Mouse (Mus musculus): ENCODE measurements around the gene Gpr156. TPM values are rescaled to one million over a fixed set of nuclear protein-coding genes. Genes with fewer than 3 reads are reported as not detected.
A peak's percentile ranks its signal among the peaks of the same experiment; 100 is the strongest.
"Not testable (repeated sequence)": the region's sequence is repeated elsewhere in the genome, so short reads cannot be mapped to it uniquely, and the experiment has no call there.

The Gpr156 gene
- polyA plus RNA-seq, 1 experiment, result 0.75 TPM

DNA sequence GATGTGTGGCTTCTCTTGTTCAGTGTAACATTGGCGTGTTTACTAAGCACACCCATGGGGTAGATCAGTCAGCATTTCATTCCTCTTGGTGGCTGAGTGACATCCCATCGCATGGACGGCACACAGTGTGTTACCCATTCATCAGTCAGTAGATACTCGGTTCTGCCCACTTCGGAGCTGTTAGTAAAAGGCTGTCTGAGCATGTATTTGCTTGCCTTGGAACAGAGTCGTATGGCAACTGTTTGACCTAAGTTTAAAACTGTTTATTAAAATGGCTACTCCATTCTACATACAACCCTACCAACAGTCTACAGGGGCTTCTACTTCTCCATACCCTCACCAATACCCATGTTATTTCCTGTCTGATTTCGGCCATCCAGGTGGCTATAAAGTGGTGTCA lies 50.6 kb downstream of the Gpr156 start:
- Histone ChIP-seq H3K4me3 (ENCODE audit: insufficient read depth, low read length) (no peak overlapping the region), H3K27ac (ENCODE audit: insufficient read depth, low read length) (no peak overlapping the region), H3K4me1 (ENCODE audit: control insufficient read depth, insufficient read depth, low read length) (no peaks in the 10 kb centered on the region)
- TF ChIP-seq CTCF (IDR thresholded peaks at IDR 0.05; ENCODE audit: extremely low read depth, insufficient read depth, low read length) (no peak), POLR2A (IDR thresholded peaks at IDR 0.05; ENCODE audit: extremely low read depth, insufficient read depth, low read length) (no peak)

DNA sequence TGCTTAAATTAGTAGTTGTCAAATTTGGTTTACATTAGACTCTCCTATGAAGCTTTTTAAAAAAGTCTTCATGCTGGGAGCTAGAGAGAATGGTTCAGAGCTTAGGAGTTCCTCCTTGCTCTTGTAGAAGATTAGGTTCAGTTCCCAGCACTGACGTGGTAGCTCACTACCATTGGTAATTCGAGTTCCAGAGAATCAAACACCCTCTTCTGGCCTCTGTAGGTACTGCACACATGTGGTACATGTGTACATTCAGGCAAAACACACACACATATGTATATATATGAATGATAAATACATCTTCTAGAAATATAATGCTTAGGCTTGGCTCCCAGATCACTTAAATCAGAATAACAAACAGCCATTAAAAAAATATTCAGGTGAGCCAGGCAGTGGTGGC lies 51.1 kb downstream of the Gpr156 start:
- Histone ChIP-seq H3K4me3 (ENCODE audit: insufficient read depth, low read length) (no peak overlapping the region), H3K27ac (ENCODE audit: insufficient read depth, low read length) (no peak overlapping the region), H3K4me1 (ENCODE audit: control insufficient read depth, insufficient read depth, low read length) (no peaks in the 10 kb centered on the region)
- TF ChIP-seq CTCF (IDR thresholded peaks at IDR 0.05; ENCODE audit: extremely low read depth, insufficient read depth, low read length) (no peak), POLR2A (IDR thresholded peaks at IDR 0.05; ENCODE audit: extremely low read depth, insufficient read depth, low read length) (no peak)

DNA sequence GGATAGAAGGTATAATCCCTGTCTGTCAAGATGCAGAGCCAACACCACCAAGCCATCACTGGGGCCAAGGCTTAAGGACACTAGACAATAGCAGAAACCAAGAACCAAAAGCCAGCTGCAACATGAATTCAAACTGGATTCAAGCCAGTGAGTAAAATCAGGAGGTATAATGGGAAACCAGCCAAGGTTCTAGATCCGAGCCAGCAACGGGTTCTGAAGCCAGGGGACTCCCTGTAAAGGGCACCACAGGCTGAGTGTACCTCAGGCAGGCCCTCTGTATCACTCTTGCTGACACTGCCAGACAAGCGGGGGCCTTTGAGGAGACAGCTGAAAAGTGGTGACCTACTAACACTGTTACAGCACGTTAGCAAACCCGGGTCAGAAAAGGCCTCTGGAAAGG lies 55.2 kb downstream of the Gpr156 start:
- H3K4me1 ChIP-seq (ENCODE audit: control insufficient read depth, insufficient read depth, low read length), result peaks cover 6% of the 10 kb centered on the region
- TF ChIP-seq POLR2A (IDR thresholded peaks at IDR 0.05; ENCODE audit: extremely low read depth, insufficient read depth, low read length) (no peak), CTCF (IDR thresholded peaks at IDR 0.05; ENCODE audit: extremely low read depth, insufficient read depth, low read length) (no peak)
- no peak overlapping the region for H3K27ac ChIP-seq (ENCODE audit: insufficient read depth, low read length)
- H3K4me3 ChIP-seq (ENCODE audit: insufficient read depth, low read length), result no peak overlapping the region

DNA sequence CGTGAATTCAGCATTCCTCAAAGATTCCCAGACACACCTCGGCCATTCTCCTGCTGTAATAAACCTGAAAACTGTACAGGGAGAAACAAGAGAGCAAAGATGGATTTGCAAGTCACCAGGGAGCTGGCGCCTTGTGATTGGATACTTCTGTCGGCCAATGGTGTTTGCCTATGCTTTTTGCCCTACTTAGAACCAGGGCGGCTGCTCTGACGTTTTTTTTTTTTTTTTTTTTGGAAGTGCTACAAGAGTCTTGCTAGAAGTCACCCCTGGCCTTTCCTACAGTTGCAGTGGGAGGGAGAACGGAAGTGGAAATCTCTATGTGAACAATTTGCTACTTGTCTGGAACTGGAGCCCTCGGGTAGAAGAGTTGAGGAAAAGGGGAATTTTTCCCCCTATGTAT lies 56.1 kb downstream of the Gpr156 start:
- TF ChIP-seq POLR2A (IDR thresholded peaks at IDR 0.05; ENCODE audit: extremely low read depth, insufficient read depth, low read length) (no peak), CTCF (IDR thresholded peaks at IDR 0.05; ENCODE audit: extremely low read depth, insufficient read depth, low read length) (no peak)
- H3K27ac ChIP-seq (ENCODE audit: insufficient read depth, low read length), result no peak overlapping the region
- H3K4me1 ChIP-seq (ENCODE audit: control insufficient read depth, insufficient read depth, low read length), result peaks cover 6% of the 10 kb centered on the region
- no peak overlapping the region for H3K4me3 ChIP-seq (ENCODE audit: insufficient read depth, low read length)

DNA sequence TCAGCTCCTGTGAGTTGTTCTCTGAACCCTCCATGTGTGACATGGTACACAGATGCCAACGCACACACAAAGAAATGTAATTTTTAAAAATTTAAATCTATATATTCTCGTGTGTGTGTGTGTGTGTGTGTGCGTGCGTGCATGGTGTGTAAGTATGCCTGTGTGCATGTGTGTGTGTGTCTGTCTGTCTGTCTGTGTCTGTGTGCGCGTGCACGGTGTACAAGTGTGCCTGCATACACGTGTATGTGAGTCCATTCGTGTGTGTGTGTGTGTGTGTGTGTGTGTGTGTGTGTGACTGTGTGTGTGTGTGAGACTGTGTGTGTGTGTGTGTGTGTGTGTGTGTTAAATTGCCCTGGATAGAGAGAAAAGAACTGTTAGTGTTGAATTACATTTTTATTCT lies 56.9 kb downstream of the Gpr156 start:
- not testable (repeated sequence) for H3K4me3 ChIP-seq (ENCODE audit: insufficient read depth, low read length); H3K4me1 ChIP-seq (ENCODE audit: control insufficient read depth, insufficient read depth, low read length); H3K27ac ChIP-seq (ENCODE audit: insufficient read depth, low read length)

DNA sequence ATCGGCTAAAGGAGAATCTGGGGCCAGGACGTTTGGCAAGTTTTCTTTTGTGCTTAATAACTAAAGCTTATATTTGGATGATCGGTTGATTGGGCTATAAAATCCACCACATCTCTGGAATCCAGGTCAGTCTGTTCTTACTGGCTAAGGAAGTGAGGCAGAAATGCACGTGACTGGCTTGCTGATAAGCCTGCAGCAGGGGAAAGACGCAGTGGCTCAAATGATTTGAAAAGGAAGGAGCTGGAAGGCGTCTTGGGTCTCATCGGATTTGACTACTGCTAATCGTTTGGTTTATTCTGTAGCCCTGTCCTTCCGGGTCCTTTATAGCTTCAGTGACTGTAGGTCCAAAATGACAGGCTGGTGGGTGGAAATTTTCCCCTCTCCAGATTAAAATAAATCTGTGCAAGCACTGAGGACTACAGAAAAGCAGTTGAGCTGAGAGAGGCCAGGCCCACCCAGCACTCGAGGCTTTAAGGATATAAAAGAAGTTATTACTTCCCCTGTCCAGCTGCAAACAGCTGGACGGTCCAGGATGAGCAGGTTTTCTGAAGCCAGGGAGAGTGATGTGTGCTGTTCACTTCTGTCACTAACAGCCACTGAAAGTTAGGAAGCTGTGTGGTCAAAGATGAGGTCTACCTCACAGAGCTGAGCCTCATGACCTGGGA lies 57.7 kb downstream of the Gpr156 start:
- Histone ChIP-seq H3K27ac (ENCODE audit: insufficient read depth, low read length) (peak overlapping the region; percentile 20; the same call in 1 of the 2 replicates), H3K4me1 (ENCODE audit: control insufficient read depth, insufficient read depth, low read length) (peaks cover 6% of the 10 kb centered on the region), H3K4me3 (ENCODE audit: insufficient read depth, low read length) (no peak overlapping the region)
- no peak for TF ChIP-seq CTCF (IDR thresholded peaks at IDR 0.05; ENCODE audit: extremely low read depth, insufficient read depth, low read length)
- TF ChIP-seq POLR2A (IDR thresholded peaks at IDR 0.05; ENCODE audit: extremely low read depth, insufficient read depth, low read length), result 0 out of 2 replicates have a peak, but pooled peaks have one; percentile 21

DNA sequence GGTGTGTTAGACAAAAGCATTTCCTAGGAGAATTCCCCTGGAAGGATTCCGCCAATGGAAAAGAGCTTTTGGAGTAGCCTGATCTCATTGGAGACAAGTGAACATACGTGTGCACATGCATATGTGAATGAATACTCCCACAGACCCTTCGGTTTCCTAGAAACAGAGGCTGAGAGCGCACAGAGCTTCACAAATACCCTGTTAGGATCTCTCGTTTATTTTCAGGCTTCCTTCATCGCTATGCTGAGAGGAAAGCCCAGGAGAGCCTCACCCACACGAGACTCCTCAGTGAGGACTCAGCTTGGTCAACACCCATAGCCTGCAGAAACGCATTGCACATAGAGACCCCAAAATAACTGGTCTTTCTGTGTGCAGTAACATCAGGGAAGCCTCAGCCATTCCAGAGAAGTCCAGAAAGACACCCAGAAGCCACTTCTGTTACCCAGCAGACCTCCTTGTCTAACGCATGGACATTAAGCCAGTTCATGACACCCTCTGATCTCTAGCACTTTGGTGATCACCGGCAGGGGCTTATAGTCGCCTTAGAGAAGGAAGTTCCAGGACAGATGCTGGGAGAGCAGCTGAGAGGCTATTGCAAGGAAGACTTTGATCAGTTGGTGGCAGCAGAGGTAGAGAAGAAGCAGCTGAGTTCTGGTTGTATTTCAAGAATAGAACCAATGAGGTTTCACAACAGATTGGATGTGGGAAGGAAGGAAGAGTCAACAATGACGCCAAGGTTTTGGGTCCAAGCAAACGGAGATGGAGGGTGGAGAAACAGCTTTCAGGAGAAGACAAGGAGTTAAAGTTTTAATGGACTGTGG lies 58.4 kb downstream of the Gpr156 start:
- H3K4me3 ChIP-seq (ENCODE audit: insufficient read depth, low read length), result no peak overlapping the region
- peaks cover 6% of the 10 kb centered on the region for H3K4me1 ChIP-seq (ENCODE audit: control insufficient read depth, insufficient read depth, low read length)
- no peak for TF ChIP-seq POLR2A (IDR thresholded peaks at IDR 0.05; ENCODE audit: extremely low read depth, insufficient read depth, low read length)
- peak; percentile 76 for TF ChIP-seq CTCF (IDR thresholded peaks at IDR 0.05; ENCODE audit: extremely low read depth, insufficient read depth, low read length)
- H3K27ac ChIP-seq (ENCODE audit: insufficient read depth, low read length), result peak overlapping the region; percentile 20

DNA sequence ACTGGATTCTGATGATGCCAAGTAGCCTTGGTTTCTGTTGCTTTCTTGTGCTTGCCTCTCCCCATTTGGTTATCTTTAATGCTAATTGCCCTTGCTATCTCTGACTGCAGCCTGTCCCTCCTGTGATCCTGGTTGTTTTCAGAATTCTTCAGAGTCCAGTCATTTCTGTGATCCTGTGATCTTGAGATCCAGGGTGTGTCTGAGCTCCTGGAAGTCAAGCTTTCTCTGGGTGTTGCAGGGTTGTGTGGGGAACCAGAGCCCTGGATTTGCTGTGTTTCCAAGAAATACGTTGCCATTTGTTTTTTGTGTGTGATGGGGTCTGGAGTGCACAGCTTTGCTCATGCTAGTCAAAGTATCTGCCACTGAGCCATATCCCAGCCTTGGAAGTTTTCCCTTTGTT lies 65.6 kb downstream of the Gpr156 start:
- Histone ChIP-seq H3K27ac (ENCODE audit: insufficient read depth, low read length) (no peak overlapping the region), H3K4me3 (ENCODE audit: insufficient read depth, low read length) (no peak overlapping the region), H3K4me1 (ENCODE audit: control insufficient read depth, insufficient read depth, low read length) (no peaks in the 10 kb centered on the region; the same call in 1 of the 2 replicates)
- TF ChIP-seq CTCF (IDR thresholded peaks at IDR 0.05; ENCODE audit: extremely low read depth, insufficient read depth, low read length), result no peak
- TF ChIP-seq POLR2A (IDR thresholded peaks at IDR 0.05; ENCODE audit: extremely low read depth, insufficient read depth, low read length), result no peak

DNA sequence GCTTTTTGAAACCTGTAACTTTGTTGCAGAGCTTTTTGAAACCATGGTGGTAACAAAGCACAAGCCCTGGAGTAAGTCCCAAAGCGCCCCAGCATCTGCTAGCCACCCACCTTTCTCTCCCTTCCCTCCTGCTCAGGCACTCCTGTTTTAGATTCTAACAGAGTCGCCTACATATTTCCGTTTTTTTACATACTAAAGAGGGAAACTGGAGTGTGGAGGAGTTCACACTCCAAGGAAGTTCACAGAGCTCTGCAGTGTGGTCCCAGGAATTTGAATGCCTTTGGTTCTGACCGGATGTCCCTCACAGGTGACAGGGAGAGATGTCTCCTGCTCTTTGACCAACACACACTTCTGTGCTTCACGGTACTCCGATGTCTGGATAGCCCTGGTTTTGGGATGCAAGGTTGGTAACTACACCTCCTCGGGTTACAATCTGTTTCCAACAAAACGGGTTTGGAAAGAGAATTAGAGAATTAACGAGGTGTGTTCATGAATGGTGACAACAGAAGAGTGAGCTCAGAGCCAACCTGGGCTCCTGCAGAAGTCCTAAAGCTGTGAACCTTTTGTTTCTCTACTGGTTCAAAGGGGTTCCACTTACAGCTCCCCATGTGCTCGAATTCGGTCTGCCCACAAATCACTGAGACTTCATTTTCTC lies 72.0 kb downstream of the Gpr156 start:
- H3K4me1 ChIP-seq (ENCODE audit: control insufficient read depth, insufficient read depth, low read length), result peaks cover 9% of the 10 kb centered on the region
- no peak overlapping the region for H3K27ac ChIP-seq (ENCODE audit: insufficient read depth, low read length)
- no peak overlapping the region for H3K4me3 ChIP-seq (ENCODE audit: insufficient read depth, low read length)
- TF ChIP-seq CTCF (IDR thresholded peaks at IDR 0.05; ENCODE audit: extremely low read depth, insufficient read depth, low read length) (no peak), POLR2A (IDR thresholded peaks at IDR 0.05; ENCODE audit: extremely low read depth, insufficient read depth, low read length) (no peak)
